Mouse (Mus musculus): ENCODE results near the gene Gstt2.

Gene Gstt2

DNA sequence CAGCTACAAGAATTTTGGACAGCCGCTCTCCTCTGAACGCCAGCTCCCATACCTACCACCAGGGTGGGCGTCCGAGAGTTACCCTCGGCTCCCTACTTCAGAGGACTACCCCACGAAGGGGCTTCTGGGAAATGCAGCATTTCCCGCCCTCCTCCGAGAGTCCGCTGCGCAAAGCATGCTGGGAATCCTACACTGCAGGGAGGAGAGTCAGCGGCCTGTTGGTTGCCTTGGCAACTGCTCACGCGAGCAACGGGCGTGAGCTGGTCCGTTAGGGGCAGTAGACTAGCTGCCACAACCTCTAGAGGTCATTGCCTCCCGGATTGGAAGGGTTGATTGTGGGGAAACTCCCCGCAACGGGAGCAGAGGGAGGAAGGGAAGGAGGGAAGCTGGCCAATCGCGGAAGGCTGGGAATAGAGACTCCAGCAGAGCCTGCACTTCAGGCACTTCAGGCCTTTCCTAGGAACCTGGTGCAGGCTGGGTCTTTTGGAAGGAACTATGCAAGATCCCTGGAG is at the start of gene Gstt2:
Gene Gstt2 (minus strand): TSS at position 177 of the 512 bp plus-strand sequence.
- DNase-seq: peak; percentile 90

DNA sequence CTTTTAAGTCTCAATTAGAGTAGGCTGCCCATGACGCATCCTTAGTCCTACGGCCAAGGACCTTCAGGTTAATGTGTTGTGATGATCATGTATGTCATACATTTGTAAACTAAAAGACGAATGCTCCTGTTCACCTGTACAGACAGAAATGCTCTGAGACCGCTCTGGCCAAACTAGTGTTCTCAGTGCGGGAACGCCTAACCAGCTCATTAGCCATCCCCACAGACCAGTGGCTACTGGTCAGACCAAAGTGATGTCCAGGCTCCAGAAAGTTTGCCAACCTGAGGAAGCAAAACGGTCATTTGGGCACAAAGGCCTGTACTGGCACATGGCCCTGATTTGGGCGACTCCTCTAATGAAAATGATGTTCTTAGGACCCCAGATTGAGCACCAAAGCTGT is 47.5 kb upstream of the Gstt2 start:
- DNase-seq: no peak

DNA sequence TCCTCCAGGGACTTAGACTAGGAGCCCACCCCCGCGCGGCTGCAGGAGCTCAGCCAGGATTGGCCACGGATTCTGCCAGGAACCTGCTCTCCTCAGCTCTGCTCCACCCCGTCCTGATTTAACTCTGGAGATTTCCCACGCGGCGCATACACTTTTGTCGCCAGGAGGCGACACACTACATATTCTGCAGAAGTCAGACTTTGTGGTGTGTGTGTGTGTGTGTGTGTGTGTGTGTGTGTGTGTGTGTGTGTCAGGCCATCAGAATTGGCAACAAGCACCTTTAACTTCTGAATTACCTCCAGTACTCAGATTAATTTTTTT is 46.0 kb upstream of the Gstt2 start:
- DNase-seq: peak; percentile 82

DNA sequence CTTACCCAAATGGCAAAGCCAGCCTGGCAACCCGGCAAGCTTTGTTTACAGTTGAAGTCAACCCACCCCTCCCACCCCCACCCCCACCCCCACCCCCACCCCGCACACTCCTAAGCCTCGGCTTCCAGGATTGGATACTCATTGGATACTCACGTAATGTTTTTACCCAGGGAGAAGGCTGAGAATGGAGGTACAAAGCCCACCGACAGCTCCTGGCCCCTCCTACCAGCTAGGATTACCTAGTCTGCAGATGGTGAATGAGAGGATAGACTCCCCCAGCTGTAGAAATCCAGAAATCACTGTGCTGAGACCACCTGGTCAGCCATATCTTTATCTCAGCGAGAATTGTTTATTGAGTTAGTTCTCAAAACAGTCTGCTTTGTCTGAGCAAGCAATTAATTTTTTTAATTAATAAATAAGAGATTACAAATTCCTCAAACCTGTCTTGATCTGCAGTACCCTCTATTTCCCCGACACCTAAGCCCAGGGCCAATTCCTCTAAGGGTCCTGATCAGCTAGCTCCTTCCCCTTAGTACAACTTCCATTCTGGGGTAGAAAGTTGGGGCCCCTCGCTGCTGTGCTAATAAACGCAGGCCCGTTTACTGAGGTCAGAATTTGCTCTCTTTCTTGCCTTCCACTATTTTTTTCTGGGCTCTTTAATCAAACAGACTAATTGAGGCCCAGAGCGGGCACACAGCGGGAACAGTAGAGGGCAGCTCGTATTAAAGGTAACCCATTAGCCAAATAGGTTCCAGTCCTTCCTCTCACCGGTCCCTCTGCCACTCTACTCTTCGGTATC is 45.4 kb upstream of the Gstt2 start:
- no peak for DNase-seq

- no peak for DNase-seq
Observed at GRCm38 (mm10) chr10:75881578-75882432, 44.6 kb upstream of the Gstt2 start.

DNA sequence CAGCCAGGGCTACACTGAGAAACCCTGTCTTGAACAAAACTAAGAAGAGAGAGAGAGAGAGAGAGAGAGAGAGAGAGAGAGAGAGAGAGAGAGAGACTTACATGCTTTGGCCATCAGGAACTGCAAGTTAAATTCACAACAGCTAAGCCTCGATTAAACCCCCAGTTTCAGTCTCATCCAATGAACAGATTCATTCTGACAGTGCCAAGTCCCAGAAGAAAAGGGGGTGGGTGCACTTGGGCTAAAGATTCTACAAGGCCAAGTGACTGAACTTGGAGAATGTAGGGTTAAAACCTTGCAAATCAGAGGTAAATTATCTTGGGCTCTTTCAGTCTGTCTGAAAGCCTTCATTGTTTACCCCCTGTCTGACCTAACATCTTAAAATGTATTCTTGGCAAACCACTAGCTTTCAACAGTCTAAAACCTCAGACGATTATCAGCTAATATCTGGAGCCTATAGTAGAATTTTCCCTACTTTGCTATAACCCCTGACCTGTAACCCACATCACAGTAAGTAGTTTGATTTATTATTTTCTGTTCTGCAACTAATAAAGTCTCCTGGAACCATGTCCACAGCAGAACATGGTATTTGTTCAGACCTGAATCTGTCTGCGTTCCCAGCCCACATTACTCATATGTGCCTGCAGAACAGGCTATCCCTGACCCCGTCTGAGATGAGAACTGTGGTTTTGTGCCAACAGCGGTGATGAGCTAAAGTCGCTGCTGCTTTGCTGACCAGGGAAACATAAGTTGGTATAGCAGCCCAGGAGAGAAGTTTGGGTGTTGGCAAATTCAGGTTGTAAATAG is 43.8 kb upstream of the Gstt2 start:
- no peak for DNase-seq

DNA sequence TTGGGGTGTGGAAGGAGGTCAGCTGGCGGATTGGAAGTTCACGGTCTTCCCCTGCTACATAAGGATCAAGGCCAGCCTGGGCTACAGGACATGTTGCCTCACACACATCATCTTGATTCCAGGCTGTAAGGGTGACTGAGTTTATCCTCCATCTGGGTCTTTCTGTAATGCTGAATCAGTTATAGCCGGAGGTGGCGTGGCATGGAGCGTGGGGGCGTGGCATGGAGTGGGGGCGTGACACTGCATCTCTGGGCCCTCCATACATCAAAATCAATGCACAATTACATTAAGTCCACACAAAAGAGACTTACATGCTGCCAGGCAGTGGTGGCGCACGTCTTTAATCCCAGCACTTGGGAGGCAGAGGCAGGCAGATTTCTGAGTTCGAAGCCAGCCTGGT is 43.1 kb upstream of the Gstt2 start:
- DNase-seq: no peak

DNA sequence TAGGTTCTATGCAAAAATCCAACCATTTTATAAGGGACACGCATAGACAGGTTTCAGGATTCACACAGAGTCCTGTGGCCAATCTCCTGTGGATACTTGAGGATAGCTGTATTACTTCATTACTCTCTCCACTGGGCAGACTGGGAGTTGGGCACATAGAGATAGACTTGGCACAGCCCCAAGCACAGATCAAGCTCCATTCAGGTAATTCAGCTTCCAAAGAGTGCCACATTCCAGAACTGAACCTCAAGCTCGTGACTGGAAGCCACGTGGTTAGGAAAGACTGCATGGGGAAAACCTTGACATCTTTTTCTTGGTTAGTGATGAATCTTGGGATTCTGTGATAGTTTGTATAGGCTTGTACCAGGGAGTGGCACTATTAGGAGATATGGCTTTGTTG is 41.6 kb upstream of the Gstt2 start:
- DNase-seq: no peak

GRCm38 (mm10) chr10:75873543-75874170 is 36.4 kb upstream of the Gstt2 start:
- no peak for DNase-seq

GRCm38 (mm10) chr10:75872915-75873542 is 35.8 kb upstream of the Gstt2 start:
- peak; percentile 68 for DNase-seq

DNA sequence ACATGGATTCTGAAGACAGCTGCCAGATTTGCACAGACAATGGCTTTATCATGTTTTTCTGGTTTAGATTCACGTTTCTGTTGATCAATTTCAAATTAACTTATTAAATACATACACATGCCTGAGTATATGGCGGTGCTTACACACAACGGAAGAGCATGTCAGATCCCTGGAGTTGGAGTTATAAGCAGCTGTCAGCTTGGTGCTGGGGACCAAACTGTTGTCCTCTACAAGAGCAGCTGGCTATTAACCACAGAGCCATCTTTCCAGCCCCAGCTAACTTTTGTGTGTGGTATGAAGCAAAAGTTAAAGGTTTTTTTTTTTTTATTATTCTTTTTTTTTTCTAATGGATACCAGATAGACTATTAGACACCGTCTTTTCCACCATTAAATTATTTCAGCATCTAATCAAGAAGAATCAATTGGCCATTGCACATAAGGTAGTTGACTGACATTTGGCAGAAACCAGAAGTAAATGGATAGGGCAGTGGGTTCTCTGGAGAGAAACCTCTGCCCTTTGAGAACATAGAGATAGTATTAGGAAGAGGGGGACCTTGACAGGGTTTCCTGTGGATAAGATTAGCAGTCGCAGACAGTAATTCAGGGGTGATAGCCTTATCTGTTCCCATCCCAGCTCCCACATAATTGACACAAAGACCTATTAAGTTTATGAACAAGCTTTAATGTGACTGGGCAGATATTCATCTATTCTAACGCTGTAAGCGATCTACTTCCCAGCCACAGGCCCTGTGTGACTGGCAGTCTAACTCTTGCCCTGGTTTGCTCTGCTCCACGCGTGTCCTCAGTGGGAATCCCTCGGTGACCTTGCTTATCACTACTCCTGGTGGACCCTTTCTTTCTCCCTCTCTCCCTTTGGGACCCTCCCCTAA is 35.0 kb upstream of the Gstt2 start:
- no peak for DNase-seq

- DNase-seq: no peak
Observed at GRCm38 (mm10) chr10:75861587-75861986, 24.4 kb upstream of the Gstt2 start.

GRCm38 (mm10) chr10:75860746-75861145 is 23.5 kb upstream of the Gstt2 start:
- DNase-seq: no peak

GRCm38 (mm10) chr10:75859786-75860470 is 22.7 kb upstream of the Gstt2 start, which contains the start of gene Mif:
Gene Mif, minus strand, starts transcription at chr10:75860240.
- peak; percentile 84 for DNase-seq

GRCm38 (mm10) chr10:75859107-75859746 is 22.0 kb upstream of the Gstt2 start:
- DNase-seq: peak; percentile 40

GRCm38 (mm10) chr10:75857598-75857997 is 20.4 kb upstream of the Gstt2 start:
- DNase-seq: no peak

DNA sequence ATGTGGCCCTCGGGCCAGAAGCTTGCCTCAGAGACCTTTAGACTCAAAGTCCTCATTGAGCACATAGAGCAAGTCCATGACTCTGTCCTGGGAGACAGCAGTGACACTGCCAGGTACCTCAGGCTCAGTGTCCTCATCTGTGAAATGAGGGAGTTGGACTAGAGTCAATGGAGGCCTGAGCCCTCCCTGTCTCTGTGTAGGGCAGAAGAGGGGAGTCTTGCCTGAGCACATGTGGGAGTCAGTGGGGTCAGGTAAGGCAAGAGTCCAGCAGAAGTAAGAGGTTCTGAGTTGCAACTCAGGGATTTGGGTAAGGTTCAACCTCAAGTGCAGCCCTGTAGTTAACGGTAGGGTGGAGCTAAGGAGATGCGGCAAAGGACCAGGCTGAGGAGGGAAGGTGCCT is 19.8 kb upstream of the Gstt2 start:
- no peak for DNase-seq

- no peak for DNase-seq
Observed at GRCm38 (mm10) chr10:75856155-75856907, 19.1 kb upstream of the Gstt2 start.

DNA sequence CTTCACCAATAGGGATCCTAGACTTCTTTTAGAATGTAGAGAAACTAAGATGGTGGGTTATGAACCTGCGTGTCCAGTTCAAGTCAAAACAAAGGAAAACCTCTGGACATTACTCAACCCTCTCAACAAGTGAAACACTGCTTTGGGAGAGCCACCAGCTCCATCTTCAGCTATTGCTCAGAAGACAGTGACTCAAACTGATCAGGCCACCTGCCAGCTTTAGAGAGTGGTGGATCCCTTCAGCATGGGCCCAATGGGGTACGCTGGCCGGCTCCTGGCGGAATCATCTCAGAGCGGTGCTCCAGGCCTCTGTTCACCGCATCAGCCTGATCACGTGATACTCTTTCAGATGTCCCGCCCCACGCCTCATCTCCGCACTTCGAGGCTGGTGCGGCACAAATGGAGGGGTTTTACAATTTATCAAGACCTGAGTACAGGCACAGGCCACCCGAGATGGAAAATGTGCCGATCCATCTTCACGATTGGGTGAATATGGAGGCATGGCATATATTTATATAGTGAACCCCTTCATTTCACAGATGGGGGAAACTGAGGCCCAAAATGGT is 18.3 kb upstream of the Gstt2 start:
- no peak for DNase-seq
